Mouse (Mus musculus): ENCODE results near the gene Thsd7b. TPM values are rescaled to one million over a fixed set of nuclear protein-coding genes. Genes with fewer than 3 reads are reported as not detected.

The Thsd7b gene
- polyA plus RNA-seq, 2 experiments = 1.1 to 1.8 TPM

DNA sequence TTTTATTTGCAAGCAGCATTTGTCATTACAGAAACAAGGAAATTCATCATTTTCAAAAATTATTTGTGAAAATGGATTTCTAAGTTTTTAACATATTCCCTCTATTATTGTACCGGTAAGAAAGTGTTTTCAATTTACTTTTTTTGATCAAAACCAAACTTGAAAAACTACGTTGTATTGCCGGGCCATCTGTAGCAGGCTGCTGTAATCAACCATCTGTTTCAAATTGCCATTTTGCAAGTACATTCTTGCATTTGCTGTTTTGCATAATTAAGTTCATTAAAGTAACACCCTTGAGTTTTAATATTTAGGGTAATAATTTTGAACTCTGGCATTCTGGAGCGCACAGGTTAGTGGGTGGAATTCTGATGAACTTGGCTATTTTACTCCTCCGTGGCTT, 246.6 kb downstream of the Thsd7b start:
- Histone ChIP-seq H3K9ac (ENCODE audit: low read depth, low read length, severe bottlenecking) (no peak overlapping the region), H3K4me2 (replicated peaks; ENCODE audit: low read depth, low read length, severe bottlenecking) (no peak overlapping the region), H3K27ac (replicated peaks; ENCODE audit: low read depth, low read length) (no peak overlapping the region), H3K36me3 (ENCODE audit: control insufficient read depth, insufficient read depth, low read length) (no peaks in the 10 kb centered on the region), H3K4me1 (ENCODE audit: control insufficient read depth, insufficient read depth, low read length) (no peaks in the 10 kb centered on the region), H3K27me3 (ENCODE audit: control insufficient read depth, insufficient read depth, low read length) (no peaks in the 10 kb centered on the region), H3K9me3 (ENCODE audit: control insufficient read depth, low read length) (no peaks in the 10 kb centered on the region), H3K4me3 (replicated peaks; ENCODE audit: low read length) (no peak overlapping the region)
- ATAC-seq (ENCODE audit: low FRiP score, low read depth) (no peak), DNase-seq (ENCODE audit: low spot score) (no peak)
- no peak for TF ChIP-seq POLR2A (IDR thresholded peaks at IDR 0.05; ENCODE audit: borderline replicate concordance, extremely low read depth, insufficient read depth, insufficient read length)
- 68% methylated on average over 5 of the region's 5 CpGs for WGBS

DNA sequence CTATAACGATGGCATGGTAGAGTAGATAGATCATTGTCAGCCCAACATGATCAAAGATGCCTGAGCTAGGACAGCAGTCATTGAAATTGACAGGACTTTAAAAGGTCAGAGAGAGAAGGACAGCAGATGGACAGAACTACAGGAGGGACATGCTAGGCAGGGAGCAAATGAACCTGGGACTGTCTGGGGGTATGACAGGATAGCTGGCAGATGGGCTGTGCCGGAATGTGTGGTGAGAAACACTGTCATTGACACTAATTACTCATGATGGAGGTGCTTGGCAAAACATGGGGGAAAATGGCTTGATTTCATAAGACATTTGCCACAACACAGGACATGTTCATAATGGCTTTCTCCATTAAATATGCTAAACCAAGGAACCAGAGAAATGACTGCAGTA, 253.9 kb downstream of the Thsd7b start:
- Histone ChIP-seq H3K4me3 (replicated peaks; ENCODE audit: low read length) (no peak overlapping the region), H3K27me3 (ENCODE audit: control insufficient read depth, insufficient read depth, low read length) (no peaks in the 10 kb centered on the region), H3K9ac (ENCODE audit: low read depth, low read length, severe bottlenecking) (no peak overlapping the region), H3K9me3 (ENCODE audit: control insufficient read depth, low read length) (no peaks in the 10 kb centered on the region), H3K27ac (replicated peaks; ENCODE audit: low read depth, low read length) (no peak overlapping the region), H3K36me3 (ENCODE audit: control insufficient read depth, insufficient read depth, low read length) (no peaks in the 10 kb centered on the region), H3K4me1 (ENCODE audit: control insufficient read depth, insufficient read depth, low read length) (no peaks in the 10 kb centered on the region), H3K4me2 (replicated peaks; ENCODE audit: low read depth, low read length, severe bottlenecking) (no peak overlapping the region)
- no peak for DNase-seq (ENCODE audit: low spot score)
- WGBS = 80% methylated on average over 2 of the region's 2 CpGs
- no peak for TF ChIP-seq POLR2A (IDR thresholded peaks at IDR 0.05; ENCODE audit: borderline replicate concordance, extremely low read depth, insufficient read depth, insufficient read length)
- ATAC-seq (ENCODE audit: low FRiP score, low read depth) = no peak

GRCm38 (mm10) chr1:129532206-129532605, 259.1 kb downstream of the Thsd7b start:
- TF ChIP-seq POLR2A (IDR thresholded peaks at IDR 0.05; ENCODE audit: borderline replicate concordance, extremely low read depth, insufficient read depth, insufficient read length) = no peak
- DNase-seq (ENCODE audit: low spot score) (no peak), ATAC-seq (ENCODE audit: low FRiP score, low read depth) (no peak)
- Histone ChIP-seq H3K9ac (ENCODE audit: low read depth, low read length, severe bottlenecking) (no peak overlapping the region), H3K4me2 (replicated peaks; ENCODE audit: low read depth, low read length, severe bottlenecking) (no peak overlapping the region), H3K4me1 (ENCODE audit: control insufficient read depth, insufficient read depth, low read length) (no peaks in the 10 kb centered on the region), H3K4me3 (replicated peaks; ENCODE audit: low read length) (no peak overlapping the region), H3K36me3 (ENCODE audit: control insufficient read depth, insufficient read depth, low read length) (no peaks in the 10 kb centered on the region), H3K9me3 (ENCODE audit: control insufficient read depth, low read length) (no peaks in the 10 kb centered on the region), H3K27ac (replicated peaks; ENCODE audit: low read depth, low read length) (no peak overlapping the region), H3K27me3 (ENCODE audit: control insufficient read depth, insufficient read depth, low read length) (no peaks in the 10 kb centered on the region)
- 90% methylated on average over 3 of the region's 3 CpGs for WGBS

- TF ChIP-seq POLR2A (IDR thresholded peaks at IDR 0.05; ENCODE audit: borderline replicate concordance, extremely low read depth, insufficient read depth, insufficient read length) = no peak
- H3K4me3 ChIP-seq (replicated peaks; ENCODE audit: low read length) = no peak overlapping the region
- H3K27me3 ChIP-seq (ENCODE audit: control insufficient read depth, insufficient read depth, low read length) = no peaks in the 10 kb centered on the region
- no peaks in the 10 kb centered on the region for H3K4me1 ChIP-seq (ENCODE audit: control insufficient read depth, insufficient read depth, low read length)
- no peaks in the 10 kb centered on the region for H3K9me3 ChIP-seq (ENCODE audit: control insufficient read depth, low read length)
- 60% methylated on average over 2 of the region's 2 CpGs for WGBS
- DNase-seq (ENCODE audit: low spot score) (no peak), ATAC-seq (ENCODE audit: low FRiP score, low read depth) (no peak)
- no peaks in the 10 kb centered on the region for H3K36me3 ChIP-seq (ENCODE audit: control insufficient read depth, insufficient read depth, low read length)
- H3K27ac ChIP-seq (replicated peaks; ENCODE audit: low read depth, low read length) = no peak overlapping the region
- no peak overlapping the region for H3K4me2 ChIP-seq (replicated peaks; ENCODE audit: low read depth, low read length, severe bottlenecking)
- no peak overlapping the region for H3K9ac ChIP-seq (ENCODE audit: low read depth, low read length, severe bottlenecking)
Observed at GRCm38 (mm10) chr1:129538508-129538907, 265.4 kb downstream of the Thsd7b start.

- ATAC-seq (ENCODE audit: low FRiP score, low read depth) = no peak
- TF ChIP-seq POLR2A (IDR thresholded peaks at IDR 0.05; ENCODE audit: borderline replicate concordance, extremely low read depth, insufficient read depth, insufficient read length) = no peak
Observed at GRCm38 (mm10) chr1:129538970-129539369, 265.9 kb downstream of the Thsd7b start.

GRCm38 (mm10) chr1:129540751-129541150, 267.6 kb downstream of the Thsd7b start:
- Histone ChIP-seq H3K27ac (replicated peaks; ENCODE audit: low read depth, low read length) (no peak overlapping the region), H3K4me1 (ENCODE audit: control insufficient read depth, insufficient read depth, low read length) (no peaks in the 10 kb centered on the region), H3K9ac (ENCODE audit: low read depth, low read length, severe bottlenecking) (no peak overlapping the region), H3K4me2 (replicated peaks; ENCODE audit: low read depth, low read length, severe bottlenecking) (no peak overlapping the region), H3K9me3 (ENCODE audit: control insufficient read depth, low read length) (no peaks in the 10 kb centered on the region), H3K4me3 (replicated peaks; ENCODE audit: low read length) (no peak overlapping the region), H3K36me3 (ENCODE audit: control insufficient read depth, insufficient read depth, low read length) (no peaks in the 10 kb centered on the region), H3K27me3 (ENCODE audit: control insufficient read depth, insufficient read depth, low read length) (no peaks in the 10 kb centered on the region)
- DNase-seq (ENCODE audit: low spot score) (no peak), ATAC-seq (ENCODE audit: low FRiP score, low read depth) (no peak)
- TF ChIP-seq POLR2A (IDR thresholded peaks at IDR 0.05; ENCODE audit: borderline replicate concordance, extremely low read depth, insufficient read depth, insufficient read length) = no peak
- 49% methylated on average over 1 of the region's 1 CpGs for WGBS

More at GRCm38 (mm10) chr1:129538970-129539369, 265.9 kb downstream of the Thsd7b start:
- H3K27ac ChIP-seq (replicated peaks; ENCODE audit: low read depth, low read length) = no peak overlapping the region
- H3K4me1 ChIP-seq (ENCODE audit: control insufficient read depth, insufficient read depth, low read length) = no peaks in the 10 kb centered on the region
- H3K9me3 ChIP-seq (ENCODE audit: control insufficient read depth, low read length) = no peaks in the 10 kb centered on the region
- H3K9ac ChIP-seq (ENCODE audit: low read depth, low read length, severe bottlenecking) = no peak overlapping the region
- WGBS = 72% methylated on average over 4 of the region's 4 CpGs
- no peaks in the 10 kb centered on the region for H3K36me3 ChIP-seq (ENCODE audit: control insufficient read depth, insufficient read depth, low read length)
- no peak for DNase-seq (ENCODE audit: low spot score)
- H3K4me3 ChIP-seq (replicated peaks; ENCODE audit: low read length) = no peak overlapping the region
- H3K27me3 ChIP-seq (ENCODE audit: control insufficient read depth, insufficient read depth, low read length) = no peaks in the 10 kb centered on the region
- H3K4me2 ChIP-seq (replicated peaks; ENCODE audit: low read depth, low read length, severe bottlenecking) = no peak overlapping the region
